Mouse (Mus musculus) small intestine, adult 2 months (tissue): ENCODE measurements at regions not wholly inside any gene's neighbourhood (a gene's known extent, or its start where the extent isn't known, plus 50 kb on each side); places are given as distances from the start of the nearest gene placed in this dataset.

ENCODE experiments used
- CTCF ChIP-seq: fragments of 200-500 bp; IDR thresholded peaks from 2 replicates; pipeline ENCODE4 v1.5.1; 2012; ENCODE audit warnings: low read depth, mild to moderate bottlenecking, control low read depth, inconsistent platforms, low read length, moderate library complexity, mixed read lengths; ENCODE audit not compliant: insufficient replicate concordance, insufficient read length; ENCODE audit errors: extremely low read depth
- POLR2A ChIP-seq: fragments of 200-500 bp; IDR thresholded peaks from 2 replicates; pipeline ENCODE4 v1.6.1; 2012; ENCODE audit warnings: low read depth, mild to moderate bottlenecking, control low read depth, inconsistent platforms, low read length, moderate library complexity

DNA sequence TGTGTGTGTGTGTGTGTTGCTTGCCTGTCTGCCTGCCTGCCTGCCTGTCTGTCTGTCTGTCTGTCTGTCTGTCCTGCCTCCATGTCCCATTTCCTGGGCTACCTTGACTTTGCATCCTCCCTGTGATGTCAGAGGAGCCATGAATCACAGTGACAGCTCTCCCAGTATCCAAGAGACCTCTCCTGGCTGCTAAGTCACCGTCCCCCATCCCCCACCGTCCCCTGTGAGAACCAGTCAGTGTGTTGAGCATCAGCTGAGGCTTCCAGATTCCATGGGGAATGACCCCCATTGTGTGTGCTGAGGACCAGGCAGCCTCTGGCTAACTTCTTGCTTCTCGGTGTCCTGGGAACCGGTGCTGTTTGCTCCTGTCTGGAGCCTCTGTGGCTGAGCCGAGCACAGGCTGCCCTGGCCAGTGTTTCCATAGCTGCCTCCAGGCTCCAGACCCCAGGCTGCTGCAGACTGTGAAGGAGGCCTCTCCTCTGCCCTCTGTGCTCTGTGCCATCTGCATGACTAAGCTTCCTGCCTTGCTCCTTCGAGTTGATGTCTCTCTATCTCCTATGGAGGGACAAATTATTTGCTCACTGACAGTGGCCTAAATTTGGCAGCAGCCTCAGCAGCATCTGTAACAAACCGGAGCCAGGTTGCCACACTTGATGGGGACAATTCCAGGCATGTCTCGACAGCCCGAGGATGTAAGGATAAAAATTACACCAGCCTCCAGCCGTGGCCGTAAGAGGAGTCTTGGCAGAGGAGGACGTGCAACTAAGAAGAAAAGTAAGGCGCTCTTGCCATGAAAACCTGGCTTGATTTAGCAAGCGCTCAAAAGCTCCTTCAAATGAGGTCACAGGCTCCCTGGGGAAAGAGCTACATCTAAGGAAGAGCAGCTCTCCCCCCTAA, 230.7 kb downstream of the Prex1 start:
- TF ChIP-seq CTCF, result no peak
- TF ChIP-seq POLR2A, result no peak
